Mouse (Mus musculus) 3T3-L1 (cell line): Measurements from ENCODE around the gene Plin1.

Source experiments
- DNase-seq: peaks from one replicate; pipeline ENCODE4 v3.0.0-alpha.2; 2015; ENCODE audit warnings: low read depth, low spot score

The Plin1 gene

GRCm38 (mm10) chr7:79736511-79736910, 3.8 kb upstream of the Plin1 start:
- no peak for DNase-seq

GRCm38 (mm10) chr7:79734563-79734962, 1.9 kb upstream of the Plin1 start:
- DNase-seq, result no peak

GRCm38 (mm10) chr7:79731438-79731837, 1.3 kb downstream of the Plin1 start:
- no peak for DNase-seq

GRCm38 (mm10) chr7:79729743-79730370, 2.8 kb downstream of the Plin1 start:
- peak; percentile 58 for DNase-seq

- DNase-seq, result peak; percentile 76
Measured at GRCm38 (mm10) chr7:79729169-79729568, 3.5 kb downstream of the Plin1 start.

- DNase-seq, result peak; percentile 74
Measured at GRCm38 (mm10) chr7:79728219-79728618, 4.5 kb downstream of the Plin1 start.

- peak; percentile 58 for DNase-seq
Measured at GRCm38 (mm10) chr7:79727091-79727490, 5.6 kb downstream of the Plin1 start.

GRCm38 (mm10) chr7:79721386-79721977, 11.2 kb downstream of the Plin1 start:
- DNase-seq, result no peak

- peak; percentile 64 for DNase-seq
Measured at GRCm38 (mm10) chr7:79715187-79715981, 17.3 kb downstream of the Plin1 start, which contains the start of gene Kif7. Gene Kif7 (minus strand): TSS chr7:79715720.

- DNase-seq, result no peak
Measured at GRCm38 (mm10) chr7:79710831-79711230, 21.9 kb downstream of the Plin1 start.

- DNase-seq, result no peak
Measured at GRCm38 (mm10) chr7:79710130-79710607, 22.5 kb downstream of the Plin1 start.

GRCm38 (mm10) chr7:79705210-79705609, 27.5 kb downstream of the Plin1 start:
- no peak for DNase-seq

GRCm38 (mm10) chr7:79702755-79703154, 29.9 kb downstream of the Plin1 start:
- DNase-seq, result no peak

- DNase-seq, result no peak
Measured at GRCm38 (mm10) chr7:79696495-79696894, 36.2 kb downstream of the Plin1 start.

GRCm38 (mm10) chr7:79680231-79680630, 52.5 kb downstream of the Plin1 start:
- no peak for DNase-seq

GRCm38 (mm10) chr7:79679186-79679585, 53.5 kb downstream of the Plin1 start:
- peak; percentile 56 for DNase-seq

- no peak for DNase-seq
Measured at GRCm38 (mm10) chr7:79670900-79671604, 61.7 kb downstream of the Plin1 start.
